Mouse (Mus musculus): Measurements from ENCODE around the gene Il3. TPM values are rescaled to one million over a fixed set of nuclear protein-coding genes. Genes with fewer than 3 reads are reported as not detected.

The Il3 gene
- polyA plus RNA-seq, 1 experiment from 2014 or later = not detected

DNA sequence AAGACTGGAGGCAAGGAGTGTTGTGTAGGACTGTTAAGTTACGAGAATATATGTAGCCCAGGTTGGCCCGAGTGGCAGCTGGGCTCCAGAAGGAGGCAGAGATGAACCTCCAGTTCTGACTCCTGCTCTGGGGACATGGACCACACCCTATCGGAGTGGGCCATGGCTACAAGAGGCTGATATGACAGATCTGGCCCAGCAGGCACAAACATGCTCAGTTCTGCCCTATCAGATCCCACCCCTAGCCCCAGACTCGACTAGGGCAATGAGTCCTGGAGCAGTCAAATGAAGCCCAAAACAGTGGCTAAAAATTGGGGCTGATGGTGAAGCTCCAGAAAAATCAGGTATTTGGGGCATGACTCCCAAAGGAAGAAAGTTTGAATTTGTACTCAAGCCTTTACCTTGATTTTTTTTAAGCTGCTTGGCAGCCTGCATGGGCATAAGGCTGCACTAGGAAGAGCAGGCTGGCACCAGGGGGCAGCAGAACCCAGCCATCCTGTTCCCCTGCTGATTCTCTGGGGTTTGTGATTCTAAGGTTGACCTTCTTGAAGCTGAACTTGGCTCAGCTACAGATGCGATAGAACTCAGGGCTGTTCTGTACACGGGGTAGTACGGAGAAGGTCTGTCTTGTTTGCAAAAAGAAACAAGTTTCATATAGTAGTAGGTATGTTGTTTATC, 40.2 kb upstream of the Il3 start:
- no peak overlapping the region for H3K9ac ChIP-seq
- H3K4me2 ChIP-seq = no peak overlapping the region
- no peaks in the 10 kb centered on the region for H3K9me3 ChIP-seq (ENCODE audit: low read depth, low read length)
- no peaks in the 10 kb centered on the region for H3K36me3 ChIP-seq (ENCODE audit: insufficient read depth)
- H3K27ac ChIP-seq (ENCODE audit: low read depth) = no peak overlapping the region
- H3K27me3 ChIP-seq (ENCODE audit: insufficient read depth, low read length) = peaks cover 20% of the 10 kb centered on the region
- H3K4me3 ChIP-seq (ENCODE audit: low read depth, low read length) = no peak overlapping the region
- WGBS = 64% methylated on average over 7 of the region's 7 CpGs
- peak; percentile 65 for DNase-seq
- H3K4me1 ChIP-seq (ENCODE audit: insufficient read depth) = no peaks in the 10 kb centered on the region
- no peak for ATAC-seq (ENCODE audit: insufficient read depth)
- peak; percentile 68 for TF ChIP-seq CTCF (IDR thresholded peaks at IDR 0.05; ENCODE audit: low read depth)

DNA sequence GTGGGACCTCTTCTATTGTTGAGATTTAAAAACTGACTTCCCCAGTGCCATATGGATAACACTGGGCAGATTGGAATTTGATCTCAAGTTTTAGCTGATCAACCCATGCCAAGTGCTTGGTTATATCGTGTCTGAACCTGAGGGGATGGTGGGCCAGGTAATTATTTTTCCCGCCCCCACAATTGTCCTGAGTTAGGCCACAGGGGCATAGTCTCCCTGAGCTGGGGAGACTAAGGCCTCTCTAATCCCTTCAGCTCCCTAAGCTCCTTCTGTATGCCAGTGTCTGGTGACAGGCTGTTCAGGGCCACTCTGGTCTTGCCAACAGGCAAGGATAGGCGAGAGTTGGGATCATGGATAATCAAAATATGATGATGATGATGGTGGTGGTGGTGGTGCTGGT, 38.3 kb upstream of the Il3 start:
- no peak for DNase-seq
- TF ChIP-seq CTCF (IDR thresholded peaks at IDR 0.05; ENCODE audit: low read depth) = no peak
- WGBS = 78% methylated on average over 3 of the region's 3 CpGs
- Histone ChIP-seq H3K4me2 (no peak overlapping the region), H3K9me3 (ENCODE audit: low read depth, low read length) (no peaks in the 10 kb centered on the region), H3K27me3 (ENCODE audit: insufficient read depth, low read length) (peaks cover 20% of the 10 kb centered on the region), H3K9ac (no peak overlapping the region), H3K27ac (ENCODE audit: low read depth) (no peak overlapping the region), H3K4me3 (ENCODE audit: low read depth, low read length) (no peak overlapping the region), H3K36me3 (ENCODE audit: insufficient read depth) (no peaks in the 10 kb centered on the region), H3K4me1 (ENCODE audit: insufficient read depth) (no peaks in the 10 kb centered on the region)
- ATAC-seq (ENCODE audit: insufficient read depth) = no peak

DNA sequence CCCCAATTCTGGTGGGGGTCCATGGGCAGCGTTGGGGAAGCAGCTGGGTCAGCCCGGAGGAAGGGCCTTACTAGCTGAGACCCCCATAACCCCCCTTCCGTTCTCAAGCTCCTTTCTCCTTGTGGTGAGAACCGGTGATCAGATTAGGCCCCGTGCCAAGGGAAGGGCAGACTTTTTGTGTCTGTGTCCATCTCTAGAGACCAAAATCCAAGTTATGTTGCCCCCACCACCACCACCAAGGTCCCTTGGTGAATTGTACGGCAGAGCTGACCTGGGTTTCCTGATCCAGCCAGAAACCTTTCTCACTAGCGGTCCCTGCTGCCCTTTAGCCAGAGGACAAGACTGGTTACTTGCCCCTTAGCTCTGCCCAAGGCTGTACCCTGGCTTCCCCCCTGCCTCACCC, 37.4 kb upstream of the Il3 start:
- WGBS = 8% methylated on average over 7 of the region's 7 CpGs
- no peak for ATAC-seq (ENCODE audit: insufficient read depth)
- Histone ChIP-seq H3K9me3 (ENCODE audit: low read depth, low read length) (no peaks in the 10 kb centered on the region), H3K4me3 (ENCODE audit: low read depth, low read length) (peak overlapping the region; percentile 44), H3K9ac (peak overlapping the region; percentile 36), H3K36me3 (ENCODE audit: insufficient read depth) (no peaks in the 10 kb centered on the region), H3K4me1 (ENCODE audit: insufficient read depth) (no peaks in the 10 kb centered on the region), H3K4me2 (peak overlapping the region; percentile 94), H3K27ac (ENCODE audit: low read depth) (no peak overlapping the region), H3K27me3 (ENCODE audit: insufficient read depth, low read length) (peaks cover 20% of the 10 kb centered on the region)
- DNase-seq = no peak
- no peak for TF ChIP-seq CTCF (IDR thresholded peaks at IDR 0.05; ENCODE audit: low read depth)

DNA sequence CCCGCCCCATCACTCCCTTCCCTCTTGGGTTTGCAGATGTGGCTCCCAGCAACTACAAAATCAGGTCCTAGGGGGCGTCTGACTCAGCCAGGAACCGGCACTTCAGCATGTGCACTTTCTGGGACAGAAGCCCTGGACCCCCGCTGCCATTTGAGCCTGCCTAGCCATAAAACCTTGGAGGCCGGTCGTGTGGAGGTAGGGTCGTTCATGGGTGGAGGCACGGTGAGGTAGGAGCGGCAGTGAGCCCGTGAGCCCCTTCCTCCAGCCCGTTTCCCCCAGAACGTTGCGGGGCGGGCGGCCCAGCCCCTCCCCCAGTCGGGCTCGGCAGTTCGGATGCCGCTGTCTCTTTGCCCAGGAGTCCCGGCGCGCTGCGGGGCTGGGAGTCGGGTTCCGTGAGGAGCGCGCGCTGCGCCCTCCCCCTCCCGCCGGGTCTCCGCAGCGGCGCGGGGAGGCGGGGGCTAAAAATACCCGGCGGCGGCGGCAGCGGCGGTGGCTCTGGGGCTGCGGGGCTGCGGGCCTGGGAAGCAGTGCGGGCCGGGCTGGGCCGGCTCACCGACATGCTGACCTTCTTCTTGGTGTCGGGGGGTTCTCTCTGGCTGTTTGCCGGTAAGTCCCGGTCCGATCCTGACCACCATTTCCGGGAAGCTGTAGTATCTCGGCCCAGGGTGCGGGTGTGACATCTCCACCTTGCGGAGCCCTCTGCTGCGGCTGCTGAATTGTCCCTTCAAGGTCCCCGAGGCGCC, 36.8 kb upstream of the Il3 start, which contains the start of gene Acsl6:
Gene Acsl6, plus strand, starts transcription at position 71 of the 743 bp plus-strand sequence.
- no peak for TF ChIP-seq CTCF (IDR thresholded peaks at IDR 0.05; ENCODE audit: low read depth)
- WGBS = under 1% methylated on average over 59 of the region's 59 CpGs
- ATAC-seq (ENCODE audit: insufficient read depth) = no peak
- Histone ChIP-seq H3K9ac (peak within 1 kb of the TSS; percentile 36), H3K27me3 (ENCODE audit: insufficient read depth, low read length) (peaks cover 20% of the 10 kb centered on the region), H3K9me3 (ENCODE audit: low read depth, low read length) (no peaks in the 10 kb centered on the region), H3K4me3 (ENCODE audit: low read depth, low read length) (peak within 1 kb of the TSS; percentile 44), H3K4me1 (ENCODE audit: insufficient read depth) (no peaks in the 10 kb centered on the region), H3K36me3 (ENCODE audit: insufficient read depth) (no peaks in the 10 kb centered on the region), H3K27ac (ENCODE audit: low read depth) (no peak within 1 kb of the TSS), H3K4me2 (peak within 1 kb of the TSS; percentile 94)
- peak; percentile 30 for DNase-seq

DNA sequence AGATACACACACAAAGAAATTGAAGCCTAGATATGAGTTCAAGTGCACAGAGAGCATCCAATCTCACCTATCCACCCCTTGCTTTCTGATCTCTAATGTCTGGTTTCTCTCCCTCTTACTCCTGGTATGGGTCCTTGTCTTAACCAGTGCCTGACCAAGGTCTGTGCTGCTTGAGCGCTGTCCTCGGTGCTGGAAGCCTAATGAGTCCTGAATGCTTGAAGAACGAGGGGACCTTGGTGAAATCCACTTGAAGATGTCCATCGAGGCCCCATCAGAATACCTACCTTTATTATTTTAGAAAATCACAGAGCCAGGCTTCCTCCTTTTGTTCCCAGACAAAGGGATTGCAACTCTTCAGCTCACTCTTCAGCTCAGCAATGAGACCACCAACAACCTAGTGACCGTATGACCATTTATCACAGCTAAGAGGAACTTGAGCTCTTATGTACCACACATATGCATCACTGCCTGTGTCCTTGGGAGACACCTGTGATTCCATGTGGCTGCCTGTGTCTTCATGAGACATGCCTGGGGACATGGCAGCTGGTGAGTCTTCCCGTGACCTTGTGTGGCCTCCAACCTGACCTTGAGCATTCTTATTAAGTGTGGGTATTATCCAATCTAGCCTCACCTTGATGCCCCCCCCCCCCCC, 36.1 kb upstream of the Il3 start:
- DNase-seq (peak; percentile 90), ATAC-seq (ENCODE audit: insufficient read depth) (no peak)
- 20% methylated on average over 6 of the region's 6 CpGs for WGBS
- Histone ChIP-seq H3K36me3 (ENCODE audit: insufficient read depth) (no peaks in the 10 kb centered on the region), H3K4me2 (peak overlapping the region; percentile 94; the same call in 1 of the 2 replicates), H3K27me3 (ENCODE audit: insufficient read depth, low read length) (peaks cover 20% of the 10 kb centered on the region), H3K4me3 (ENCODE audit: low read depth, low read length) (0 out of 2 replicates have a peak overlapping the region, but pooled peaks have one; percentile 44), H3K4me1 (ENCODE audit: insufficient read depth) (no peaks in the 10 kb centered on the region), H3K9me3 (ENCODE audit: low read depth, low read length) (no peaks in the 10 kb centered on the region), H3K9ac (no peak overlapping the region), H3K27ac (ENCODE audit: low read depth) (no peak overlapping the region)
- TF ChIP-seq CTCF (IDR thresholded peaks at IDR 0.05; ENCODE audit: low read depth) = no peak

DNA sequence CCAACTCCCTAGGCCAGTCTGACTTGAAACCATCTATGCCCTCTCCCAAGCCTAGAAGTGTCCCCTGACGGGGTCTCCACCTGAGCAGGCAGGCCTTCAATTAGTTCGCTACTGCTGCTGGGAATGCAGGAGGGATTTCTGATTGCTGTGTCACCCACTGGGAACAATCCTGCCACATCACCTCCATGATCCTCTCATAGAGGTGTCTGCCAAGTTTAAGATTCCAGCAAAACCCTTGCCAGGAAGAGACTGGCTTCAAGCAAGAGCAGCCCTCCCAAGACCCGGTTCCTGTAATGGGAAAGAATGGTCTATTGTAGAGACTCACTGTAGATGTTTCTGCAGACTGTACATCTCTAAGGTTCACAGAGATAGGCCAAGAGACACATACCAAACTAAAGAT, 35.5 kb upstream of the Il3 start:
- ATAC-seq (ENCODE audit: insufficient read depth) = no peak
- no peak for DNase-seq
- no peak overlapping the region for H3K9ac ChIP-seq
- no peak overlapping the region for H3K4me3 ChIP-seq (ENCODE audit: low read depth, low read length)
- no peak overlapping the region for H3K27ac ChIP-seq (ENCODE audit: low read depth)
- WGBS = 86% methylated on average over 3 of the region's 3 CpGs
- H3K27me3 ChIP-seq (ENCODE audit: insufficient read depth, low read length) = peaks cover 20% of the 10 kb centered on the region
- no peaks in the 10 kb centered on the region for H3K4me1 ChIP-seq (ENCODE audit: insufficient read depth)
- no peak for TF ChIP-seq CTCF (IDR thresholded peaks at IDR 0.05; ENCODE audit: low read depth)
- no peaks in the 10 kb centered on the region for H3K36me3 ChIP-seq (ENCODE audit: insufficient read depth)
- no peaks in the 10 kb centered on the region for H3K9me3 ChIP-seq (ENCODE audit: low read depth, low read length)
- no peak overlapping the region for H3K4me2 ChIP-seq

DNA sequence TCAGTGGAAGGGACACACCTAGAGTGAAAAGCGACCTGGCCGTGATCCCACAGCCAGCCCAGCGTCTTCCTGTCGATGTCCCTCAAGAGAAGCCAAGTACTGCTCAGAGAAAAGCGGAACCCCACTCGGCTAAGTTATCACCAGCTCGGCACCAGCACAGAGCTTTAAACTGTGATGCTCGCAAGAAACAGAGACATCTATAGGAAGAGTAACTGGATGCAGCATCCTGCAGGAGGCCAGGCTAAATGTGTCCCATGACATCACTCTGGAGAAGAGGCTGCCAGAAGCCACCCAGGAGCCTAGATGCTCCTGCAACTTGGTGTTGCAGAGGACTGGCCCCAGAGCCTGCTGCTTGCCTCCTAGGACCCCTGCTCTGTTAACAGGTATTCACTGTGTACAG, 34.9 kb upstream of the Il3 start:
- H3K4me2 ChIP-seq = no peak overlapping the region
- H3K4me3 ChIP-seq (ENCODE audit: low read depth, low read length) = no peak overlapping the region
- H3K27me3 ChIP-seq (ENCODE audit: insufficient read depth, low read length) = peaks cover 20% of the 10 kb centered on the region
- DNase-seq = no peak
- H3K9ac ChIP-seq = no peak overlapping the region
- no peak for ATAC-seq (ENCODE audit: insufficient read depth)
- WGBS = 85% methylated on average over 8 of the region's 8 CpGs
- H3K27ac ChIP-seq (ENCODE audit: low read depth) = no peak overlapping the region
- H3K9me3 ChIP-seq (ENCODE audit: low read depth, low read length) = no peaks in the 10 kb centered on the region
- no peaks in the 10 kb centered on the region for H3K36me3 ChIP-seq (ENCODE audit: insufficient read depth)
- H3K4me1 ChIP-seq (ENCODE audit: insufficient read depth) = no peaks in the 10 kb centered on the region
- TF ChIP-seq CTCF (IDR thresholded peaks at IDR 0.05; ENCODE audit: low read depth) = no peak
